In the genomic region with DNA sequence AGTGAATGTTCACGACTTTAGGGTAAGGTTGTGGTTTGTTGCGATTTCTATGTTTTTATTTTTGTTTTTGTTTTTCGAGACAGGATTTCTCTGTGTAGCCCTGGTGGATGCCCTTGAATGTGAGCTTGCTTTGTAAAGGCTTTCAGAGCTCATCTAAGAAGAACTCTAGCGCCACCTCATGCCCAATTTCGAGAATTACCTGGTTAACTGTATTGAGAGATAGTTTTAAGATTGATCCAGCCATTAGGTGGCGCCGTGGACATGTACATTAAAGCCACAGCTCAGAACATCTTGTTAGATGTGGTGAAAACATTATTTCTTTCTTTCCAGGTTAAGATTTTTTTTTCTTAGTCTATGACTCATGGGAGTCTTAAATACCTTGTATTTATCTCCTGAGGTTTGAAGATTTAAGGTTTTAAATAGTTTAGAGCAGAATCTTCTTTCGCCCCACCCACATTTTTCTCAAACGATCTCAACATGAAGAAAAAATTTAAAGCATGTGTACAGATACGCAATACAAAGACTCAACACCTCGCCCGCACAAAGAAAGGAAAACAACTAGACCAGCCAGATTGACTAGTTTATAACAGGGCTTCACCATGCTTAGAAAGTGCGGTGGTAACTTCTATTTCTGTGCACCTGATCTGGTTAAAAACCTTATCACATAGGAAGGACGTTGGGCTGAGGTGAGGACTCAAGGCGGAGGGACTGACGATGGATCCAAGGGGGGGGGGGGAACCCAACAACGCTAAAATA, we compare ENCODE assay signal across 8 mouse cellular contexts. TPM values are rescaled to one million over a fixed set of nuclear protein-coding genes. Genes with fewer than 3 reads are reported as not detected.
DNase-seq lines count a peak whose midpoint lies in the region; ATAC-seq and TF ChIP-seq lines count a peak whose summit lies in the region.

No protein-coding gene starts in this region.

- H3K9me3 ChIP-seq in embryonic facial prominence, embryonic 13.5 days = no peaks in the 10 kb centered on the region
- no peaks in the 10 kb centered on the region for H3K9me3 ChIP-seq in limb, embryonic 11.5 days (ENCODE audit: control insufficient read depth, low read length)
- H3K9me3 ChIP-seq in midbrain, embryonic 15.5 days = no peaks in the 10 kb centered on the region

- DNase-seq in 3T3-L1 (ENCODE audit: low read depth, low spot score) = peak; percentile 99
- DNase-seq in adrenal gland, postnatal 25 days = peak; percentile 81
- peak; percentile 80 to 86 for DNase-seq in heart, adult 2 months
- DNase-seq in kidney, adult 2 months = peak; percentile 97
- peak; percentile 95 for DNase-seq in limb, embryonic 11.5 days (ENCODE audit: low spot score)
- DNase-seq in spleen, postnatal 10 days (ENCODE audit: low spot score in 2 of 2) = peak; percentile 75 to 93

- H3K27me3 ChIP-seq in embryonic facial prominence, embryonic 13.5 days = no peaks in the 10 kb centered on the region
- no peaks in the 10 kb centered on the region for H3K27me3 ChIP-seq in heart, adult 2 months (ENCODE audit: control insufficient read depth, insufficient read depth, low read length)
- H3K27me3 ChIP-seq in kidney, adult 2 months (replicated peaks; ENCODE audit: control insufficient read depth, insufficient read depth, low read length) = no peaks in the 10 kb centered on the region
- H3K27me3 ChIP-seq in limb, embryonic 11.5 days (ENCODE audit: control insufficient read depth, insufficient read depth, low read length) = no peaks in the 10 kb centered on the region
- no peaks in the 10 kb centered on the region for H3K27me3 ChIP-seq in midbrain, embryonic 15.5 days (replicated peaks)

- H3K36me3 ChIP-seq in embryonic facial prominence, embryonic 13.5 days = no peaks in the 10 kb centered on the region
- no peaks in the 10 kb centered on the region for H3K36me3 ChIP-seq in heart, adult 2 months (ENCODE audit: control insufficient read depth, insufficient read depth, low read length)
- H3K36me3 ChIP-seq in kidney, adult 2 months (ENCODE audit: control insufficient read depth, insufficient read depth, low read length) = no peaks in the 10 kb centered on the region
- H3K36me3 ChIP-seq in limb, embryonic 11.5 days (ENCODE audit: control insufficient read depth, insufficient read depth, low read length) = no peaks in the 10 kb centered on the region
- no peaks in the 10 kb centered on the region for H3K36me3 ChIP-seq in midbrain, embryonic 15.5 days (replicated peaks)

- H3K9ac ChIP-seq in embryonic facial prominence, embryonic 13.5 days = no peak overlapping the region
- H3K9ac ChIP-seq in heart, adult 2 months (ENCODE audit: low read depth, low read length) = no peak overlapping the region
- no peak overlapping the region for H3K9ac ChIP-seq in limb, embryonic 11.5 days (ENCODE audit: low read length)
- H3K9ac ChIP-seq in midbrain, embryonic 15.5 days = no peak overlapping the region

- TF ChIP-seq EP300 in heart, adult 2 months (IDR thresholded peaks at IDR 0.05; ENCODE audit: insufficient read depth, low read depth, low read length) = no peak

- no peaks in the 10 kb centered on the region for H3K79me2 ChIP-seq in heart, adult 2 months (replicated peaks; ENCODE audit: control insufficient read depth, insufficient read depth, low read length)

- peak; percentile 56 for ATAC-seq in embryonic facial prominence, embryonic 13.5 days (ENCODE audit: insufficient number of reproducible peaks, insufficient read depth, low FRiP score, low TSS enrichment, low read depth)
- ATAC-seq in limb, embryonic 11.5 days (ENCODE audit: insufficient number of reproducible peaks, low FRiP score, low TSS enrichment, low read depth) = peak; percentile 67; the same call in 1 of the 2 replicates
- peak; percentile 93 for ATAC-seq in midbrain, embryonic 15.5 days (replicated peaks)

- no peak overlapping the region for H3K27ac ChIP-seq in embryonic facial prominence, embryonic 13.5 days
- peak overlapping the region; percentile 27 for H3K27ac ChIP-seq in heart, adult 2 months
- no peak overlapping the region for H3K27ac ChIP-seq in kidney, adult 2 months (ENCODE audit: insufficient read depth, low read depth, low read length)
- no peak overlapping the region for H3K27ac ChIP-seq in limb, embryonic 11.5 days (replicated peaks; ENCODE audit: low read depth, low read length)
- no peak overlapping the region for H3K27ac ChIP-seq in midbrain, embryonic 15.5 days

- TF ChIP-seq POLR2A in heart, adult 2 months (IDR thresholded peaks at IDR 0.05; ENCODE audit: insufficient read depth, low read depth, low read length) = no peak
- TF ChIP-seq POLR2A in kidney, adult 2 months (IDR thresholded peaks at IDR 0.05; ENCODE audit: low read depth, low read length) = no peak

- no peak overlapping the region for H3K4me3 ChIP-seq in embryonic facial prominence, embryonic 13.5 days
- H3K4me3 ChIP-seq in heart, adult 2 months = peak overlapping the region; percentile 30; the same call in 1 of the 2 replicates
- H3K4me3 ChIP-seq in kidney, adult 2 months (ENCODE audit: insufficient read depth, low read depth, low read length) = no peak overlapping the region
- no peak overlapping the region for H3K4me3 ChIP-seq in limb, embryonic 11.5 days (ENCODE audit: low read depth, low read length)
- no peak overlapping the region for H3K4me3 ChIP-seq in midbrain, embryonic 15.5 days

- 26% methylated on average over 17 of the region's 17 CpGs for WGBS in embryonic facial prominence, embryonic 13.5 days
- 9% methylated on average over 17 of the region's 17 CpGs for WGBS in heart, adult 2 months
- WGBS in kidney, adult 2 months = 20% methylated on average over 17 of the region's 17 CpGs
- 40% methylated on average over 17 of the region's 17 CpGs for WGBS in limb, embryonic 11.5 days
- WGBS in midbrain, embryonic 15.5 days = 38% methylated on average over 17 of the region's 17 CpGs

- peak overlapping the region; percentile 27 for H3K4me2 ChIP-seq in embryonic facial prominence, embryonic 13.5 days
- no peak overlapping the region for H3K4me2 ChIP-seq in limb, embryonic 11.5 days (ENCODE audit: low read depth, severe bottlenecking)
- H3K4me2 ChIP-seq in midbrain, embryonic 15.5 days = no peak overlapping the region

- 0 out of 2 replicates have a peak, but pooled peaks cover 4% of the 10 kb centered on the region for H3K4me1 ChIP-seq in embryonic facial prominence, embryonic 13.5 days
- peaks cover 2% of the 10 kb centered on the region for H3K4me1 ChIP-seq in heart, adult 2 months (ENCODE audit: control insufficient read depth, insufficient read depth, low read length)
- no peaks in the 10 kb centered on the region for H3K4me1 ChIP-seq in kidney, adult 2 months (ENCODE audit: control insufficient read depth, insufficient read depth, low read length)
- no peaks in the 10 kb centered on the region for H3K4me1 ChIP-seq in limb, embryonic 11.5 days (ENCODE audit: control insufficient read depth, insufficient read depth, low read length)
- H3K4me1 ChIP-seq in midbrain, embryonic 15.5 days = no peaks in the 10 kb centered on the region

- intact Hi-C loops in heart, adult 2 months (cut with DNase I) = loop anchor here (2.0 to 5.0 kb wide), 4 partner anchors 174 to 451 kb away; partner anchors contain the start of gene Bdh2

- peak; percentile 97 for TF ChIP-seq CTCF in heart, adult 2 months (IDR thresholded peaks at IDR 0.05)
- TF ChIP-seq CTCF in kidney, adult 2 months (conservative IDR thresholded peaks at IDR 0.05; ENCODE audit: insufficient read depth, insufficient read length, low read depth, low read length) = peak; percentile 42

RNA-seq across cellular contexts. Expression of gene Nfkb1, which starts 40.1 kb away (rescaled TPM):
- 68.8 and 69.5 TPM in 2 replicates for total RNA-seq in adrenal gland, postnatal 25 days (2021)
- 20.4 and 25.2 TPM in 2 replicates for polyA plus RNA-seq in embryonic facial prominence, embryonic 13.5 days (2015; fragmentation: Nextera tagmentation; extraction: Ambion mirVana)
- 10 to 100 TPM; 33.5 to 33.6 TPM for total RNA-seq in heart, adult 2 months (2021)
- 44.4 and 57.3 TPM in 2 replicates for polyA plus RNA-seq in heart, adult 2 months (2012; rRNA removed)
- 43.1 and 46.0 TPM in 2 replicates for polyA plus RNA-seq in kidney, adult 2 months (2012; rRNA removed)
- 13.3 and 17.5 TPM in 2 replicates for polyA plus RNA-seq in limb, embryonic 11.5 days (2014; fragmentation: Nextera tagmentation; extraction: Ambion mirVana)
- polyA plus RNA-seq in midbrain, embryonic 15.5 days (2015; fragmentation: Nextera tagmentation; extraction: Ambion mirVana) = 7.9 and 8.3 TPM in 2 replicates
